Mouse (Mus musculus): ENCODE data around the gene Gucy2g. TPM values are rescaled to one million over a fixed set of nuclear protein-coding genes. Genes with fewer than 3 reads are reported as not detected.

Gene Gucy2g
- 0.03 and 0.05 TPM in 2 replicates for polyA plus RNA-seq (2012; rRNA removed)

GRCm38 (mm10) chr19:55241186-55241645 lies at the start of gene Gucy2g:
TSS of gene Gucy2g (minus strand) at chr19:55241236.
- no peak for DNase-seq (ENCODE audit: low read depth)
- no peak for TF ChIP-seq POLR2A (IDR thresholded peaks at IDR 0.05; ENCODE audit: borderline replicate concordance, extremely low read depth, insufficient read depth, insufficient read length, poor library complexity, severe bottlenecking)
- TF ChIP-seq CTCF (IDR thresholded peaks at IDR 0.05; ENCODE audit: borderline replicate concordance, extremely low read depth, insufficient read depth, insufficient read length) = no peak

DNA sequence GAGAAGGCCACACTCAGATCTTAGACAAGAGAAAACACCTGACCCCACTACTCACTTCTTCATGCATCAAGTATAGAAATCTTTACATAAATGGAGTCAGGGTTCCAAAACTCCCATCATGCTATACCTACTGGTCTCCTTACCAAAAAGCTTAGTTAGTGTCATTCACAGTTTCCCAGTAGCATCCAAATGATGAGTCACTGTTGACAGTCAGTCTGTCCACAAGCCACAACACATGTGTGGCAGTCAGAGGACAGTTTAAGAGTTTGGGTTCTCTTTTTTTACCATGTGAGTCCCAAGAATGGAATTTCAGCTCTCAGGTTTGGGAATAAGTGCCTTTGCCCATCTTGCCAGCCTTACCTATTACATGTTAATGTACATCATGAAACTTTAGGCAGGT lies 47.9 kb upstream of the Gucy2g start:
- DNase-seq (ENCODE audit: low read depth) = no peak
- TF ChIP-seq POLR2A (IDR thresholded peaks at IDR 0.05; ENCODE audit: borderline replicate concordance, extremely low read depth, insufficient read depth, insufficient read length, poor library complexity, severe bottlenecking) (no peak), CTCF (IDR thresholded peaks at IDR 0.05; ENCODE audit: borderline replicate concordance, extremely low read depth, insufficient read depth, insufficient read length) (no peak)

DNA sequence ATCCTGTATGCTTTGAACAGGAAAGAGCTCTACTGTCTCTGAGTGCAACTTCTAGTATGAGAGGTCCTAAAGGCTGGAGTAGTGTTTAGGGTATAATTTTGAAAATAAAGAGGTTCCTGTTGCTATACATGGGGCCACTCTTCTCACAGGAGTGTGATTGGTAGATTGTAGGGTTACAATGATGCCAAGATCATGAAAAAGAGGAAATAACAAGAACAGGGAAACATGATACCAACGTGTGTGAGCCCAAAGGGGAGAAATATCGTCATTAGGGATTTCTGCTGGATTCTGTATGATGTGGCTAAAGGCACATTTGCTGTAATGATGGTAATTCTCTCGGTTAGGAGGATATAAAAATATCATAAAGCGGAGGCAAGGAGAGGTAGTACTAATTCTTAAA lies 45.0 kb upstream of the Gucy2g start:
- TF ChIP-seq CTCF (IDR thresholded peaks at IDR 0.05; ENCODE audit: borderline replicate concordance, extremely low read depth, insufficient read depth, insufficient read length) = no peak
- TF ChIP-seq POLR2A (IDR thresholded peaks at IDR 0.05; ENCODE audit: borderline replicate concordance, extremely low read depth, insufficient read depth, insufficient read length, poor library complexity, severe bottlenecking) = no peak

DNA sequence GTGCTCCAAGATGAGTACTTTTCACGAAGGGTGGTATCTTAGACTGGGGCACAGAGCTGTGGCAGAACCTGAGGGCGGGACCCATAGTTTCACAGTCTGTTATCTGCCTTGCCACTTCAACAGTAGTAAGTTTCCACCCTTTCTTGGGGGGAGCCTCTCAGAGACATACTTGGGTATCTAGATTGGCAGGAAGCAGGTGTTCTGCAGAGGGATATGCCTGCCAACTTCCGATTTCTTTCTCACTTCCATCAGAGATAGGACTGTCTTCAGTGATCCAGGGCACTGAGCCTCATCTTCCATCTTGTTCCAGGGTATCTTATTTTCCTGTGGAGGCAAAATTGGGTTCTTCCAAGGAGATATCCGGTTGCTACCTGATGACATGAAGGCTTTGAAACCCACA lies 43.1 kb upstream of the Gucy2g start:
- DNase-seq (ENCODE audit: low read depth) = no peak
- no peak for TF ChIP-seq CTCF (IDR thresholded peaks at IDR 0.05; ENCODE audit: borderline replicate concordance, extremely low read depth, insufficient read depth, insufficient read length)
- TF ChIP-seq POLR2A (IDR thresholded peaks at IDR 0.05; ENCODE audit: borderline replicate concordance, extremely low read depth, insufficient read depth, insufficient read length, poor library complexity, severe bottlenecking) = no peak

More for the DNA sequence above, 45.0 kb upstream of the Gucy2g start:
- no peak for DNase-seq (ENCODE audit: low read depth)

DNA sequence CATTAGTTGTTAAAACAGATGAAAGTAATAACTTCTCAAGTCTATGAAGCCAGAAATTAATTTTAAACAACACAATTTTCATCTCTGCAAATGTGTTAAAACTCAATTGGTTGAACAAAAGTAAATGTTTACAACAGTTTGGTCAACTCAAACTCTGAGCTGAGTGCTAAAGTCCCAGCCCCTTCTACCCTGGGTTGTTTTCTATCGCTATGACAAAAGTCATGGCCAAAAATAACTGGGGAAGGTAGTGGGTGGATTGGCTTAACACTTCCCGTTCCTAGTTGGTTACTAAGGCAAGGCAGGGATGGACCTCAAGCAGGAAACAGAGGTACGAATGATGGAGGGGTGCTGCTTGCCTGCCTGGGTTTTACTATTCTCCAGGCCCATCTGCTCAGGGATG lies 35.7 kb upstream of the Gucy2g start:
- TF ChIP-seq CTCF (IDR thresholded peaks at IDR 0.05; ENCODE audit: borderline replicate concordance, extremely low read depth, insufficient read depth, insufficient read length) (no peak), POLR2A (IDR thresholded peaks at IDR 0.05; ENCODE audit: borderline replicate concordance, extremely low read depth, insufficient read depth, insufficient read length, poor library complexity, severe bottlenecking) (no peak)
- DNase-seq (ENCODE audit: low read depth) = no peak

- TF ChIP-seq POLR2A (IDR thresholded peaks at IDR 0.05; ENCODE audit: borderline replicate concordance, extremely low read depth, insufficient read depth, insufficient read length, poor library complexity, severe bottlenecking) = no peak
- no peak for TF ChIP-seq CTCF (IDR thresholded peaks at IDR 0.05; ENCODE audit: borderline replicate concordance, extremely low read depth, insufficient read depth, insufficient read length)
- DNase-seq (ENCODE audit: low read depth) = no peak
Observed at GRCm38 (mm10) chr19:55276100-55276499, 35.1 kb upstream of the Gucy2g start.

DNA sequence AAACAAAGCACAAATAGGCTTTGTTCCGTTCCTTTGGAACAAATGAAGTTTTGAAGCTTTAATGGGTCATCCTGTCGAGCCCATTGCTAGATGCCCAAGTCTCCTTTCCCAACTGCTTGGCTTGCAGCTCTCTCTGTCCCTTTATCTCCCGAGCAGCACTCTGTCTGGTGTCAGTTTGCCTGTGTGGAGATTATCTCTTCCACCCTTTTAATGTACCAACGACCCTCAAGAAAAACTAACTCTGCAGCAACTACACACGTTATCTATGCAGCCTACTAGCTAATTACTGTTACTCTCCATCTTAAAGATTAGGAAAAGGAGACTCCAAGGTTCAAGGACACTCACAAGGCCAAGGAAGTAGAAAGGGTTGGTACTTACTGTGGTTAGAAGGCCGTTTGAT lies 32.3 kb upstream of the Gucy2g start:
- TF ChIP-seq POLR2A (IDR thresholded peaks at IDR 0.05; ENCODE audit: borderline replicate concordance, extremely low read depth, insufficient read depth, insufficient read length, poor library complexity, severe bottlenecking) (no peak), CTCF (IDR thresholded peaks at IDR 0.05; ENCODE audit: borderline replicate concordance, extremely low read depth, insufficient read depth, insufficient read length) (no peak)

DNA sequence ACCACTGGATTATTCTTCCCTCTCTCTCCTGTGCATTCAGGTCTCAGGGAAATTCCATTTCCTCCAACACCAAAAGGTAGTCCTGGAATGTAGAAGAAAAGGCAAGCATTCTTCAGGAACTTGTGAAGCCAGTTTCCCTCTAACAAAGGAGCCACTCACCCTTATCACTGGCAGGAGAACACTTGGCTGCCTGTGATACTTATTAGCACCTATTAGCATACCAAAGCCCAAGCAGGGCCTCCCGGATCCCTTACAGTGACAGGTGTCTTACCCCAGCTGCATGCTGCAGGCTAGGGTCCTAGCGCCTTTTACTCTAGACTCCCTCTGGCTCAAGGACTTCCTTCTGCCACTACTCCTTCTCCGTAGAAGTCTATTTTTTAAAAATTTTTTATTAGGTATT lies 30.4 kb upstream of the Gucy2g start:
- peak; percentile 68 for DNase-seq (ENCODE audit: low read depth)
- TF ChIP-seq POLR2A (IDR thresholded peaks at IDR 0.05; ENCODE audit: borderline replicate concordance, extremely low read depth, insufficient read depth, insufficient read length, poor library complexity, severe bottlenecking) = no peak
- no peak for TF ChIP-seq CTCF (IDR thresholded peaks at IDR 0.05; ENCODE audit: borderline replicate concordance, extremely low read depth, insufficient read depth, insufficient read length)

More for the DNA sequence above, 32.3 kb upstream of the Gucy2g start:
- DNase-seq (ENCODE audit: low read depth) = no peak

DNA sequence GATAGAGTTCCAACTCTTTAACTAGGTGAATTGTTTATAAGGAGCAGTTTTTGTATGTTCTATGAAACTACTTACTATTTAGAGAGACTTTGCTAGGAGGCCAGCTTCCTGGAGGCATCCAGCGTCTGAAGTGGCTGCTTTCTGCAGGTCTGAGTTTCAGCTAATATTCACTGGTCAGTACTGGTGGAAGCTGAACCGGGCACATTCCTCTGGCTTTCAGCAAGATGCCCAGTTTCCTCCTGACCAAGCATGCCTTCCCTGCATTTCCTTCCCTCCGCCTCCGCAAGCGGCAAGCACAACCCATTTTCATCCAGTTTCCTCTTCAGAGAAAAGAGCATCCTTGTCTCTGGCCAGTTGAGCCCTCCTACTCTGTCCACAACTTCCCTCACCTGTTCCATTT lies 28.0 kb upstream of the Gucy2g start:
- DNase-seq (ENCODE audit: low read depth) = no peak
- TF ChIP-seq CTCF (IDR thresholded peaks at IDR 0.05; ENCODE audit: borderline replicate concordance, extremely low read depth, insufficient read depth, insufficient read length) = no peak
- no peak for TF ChIP-seq POLR2A (IDR thresholded peaks at IDR 0.05; ENCODE audit: borderline replicate concordance, extremely low read depth, insufficient read depth, insufficient read length, poor library complexity, severe bottlenecking)

GRCm38 (mm10) chr19:55268150-55268549 lies 27.1 kb upstream of the Gucy2g start:
- DNase-seq (ENCODE audit: low read depth) = no peak
- no peak for TF ChIP-seq POLR2A (IDR thresholded peaks at IDR 0.05; ENCODE audit: borderline replicate concordance, extremely low read depth, insufficient read depth, insufficient read length, poor library complexity, severe bottlenecking)
- TF ChIP-seq CTCF (IDR thresholded peaks at IDR 0.05; ENCODE audit: borderline replicate concordance, extremely low read depth, insufficient read depth, insufficient read length) = no peak

DNA sequence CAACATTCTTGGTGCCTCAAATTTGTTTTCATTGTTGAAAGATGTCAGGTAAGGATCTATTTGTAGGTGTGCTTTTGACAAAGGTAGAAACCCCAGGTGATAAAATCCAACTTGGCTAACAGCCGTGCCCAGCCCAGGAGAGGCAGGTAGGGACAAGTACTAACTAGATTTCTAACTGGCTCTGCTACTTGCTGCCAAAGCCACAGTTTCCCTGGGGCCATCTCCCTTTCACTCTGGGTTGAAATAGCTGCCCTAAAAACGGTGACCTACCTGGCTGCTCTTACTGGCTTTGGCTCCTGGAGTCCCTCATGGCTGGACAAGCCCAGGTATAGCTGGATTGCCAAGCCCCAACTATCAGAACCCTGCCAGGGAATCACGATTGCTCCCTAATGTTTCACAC lies 25.8 kb upstream of the Gucy2g start:
- no peak for TF ChIP-seq CTCF (IDR thresholded peaks at IDR 0.05; ENCODE audit: borderline replicate concordance, extremely low read depth, insufficient read depth, insufficient read length)
- no peak for TF ChIP-seq POLR2A (IDR thresholded peaks at IDR 0.05; ENCODE audit: borderline replicate concordance, extremely low read depth, insufficient read depth, insufficient read length, poor library complexity, severe bottlenecking)

DNA sequence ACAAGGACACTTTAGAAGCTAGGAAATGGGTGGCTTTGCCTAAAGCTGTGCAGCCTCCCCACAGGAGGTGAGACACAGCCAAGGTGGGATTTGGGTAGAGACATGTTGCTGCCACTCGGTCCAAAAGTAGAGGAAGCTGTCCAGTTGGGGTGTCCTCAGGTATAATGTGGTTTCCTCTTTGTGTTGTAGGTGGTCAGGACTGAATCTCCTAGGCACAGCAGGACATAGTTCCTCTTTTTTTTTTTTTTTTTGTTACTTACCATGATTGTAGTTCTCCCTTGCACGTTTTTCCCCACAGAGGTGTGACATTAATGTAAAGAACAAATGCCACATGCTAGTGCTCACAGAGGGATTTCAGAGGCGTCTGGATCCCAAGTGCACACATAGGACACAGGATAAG lies 24.2 kb upstream of the Gucy2g start:
- TF ChIP-seq CTCF (IDR thresholded peaks at IDR 0.05; ENCODE audit: borderline replicate concordance, extremely low read depth, insufficient read depth, insufficient read length) (no peak), POLR2A (IDR thresholded peaks at IDR 0.05; ENCODE audit: borderline replicate concordance, extremely low read depth, insufficient read depth, insufficient read length, poor library complexity, severe bottlenecking) (no peak)
- DNase-seq (ENCODE audit: low read depth) = no peak

More for the DNA sequence above, 25.8 kb upstream of the Gucy2g start:
- DNase-seq (ENCODE audit: low read depth) = no peak

Measured in brain, embryonic 14.5 days (tissue).